Mouse (Mus musculus) small intestine, adult 2 months (tissue): ENCODE data around the gene Stxbp6.

ENCODE experiments used
- CTCF ChIP-seq: fragments of 200-500 bp; IDR thresholded peaks from 2 replicates; pipeline ENCODE4 v1.5.1; 2012; ENCODE audit warnings: low read depth, mild to moderate bottlenecking, control low read depth, inconsistent platforms, low read length, moderate library complexity, mixed read lengths; ENCODE audit not compliant: insufficient replicate concordance, insufficient read length; ENCODE audit errors: extremely low read depth
- POLR2A ChIP-seq: fragments of 200-500 bp; IDR thresholded peaks from 2 replicates; pipeline ENCODE4 v1.6.1; 2012; ENCODE audit warnings: low read depth, mild to moderate bottlenecking, control low read depth, inconsistent platforms, low read length, moderate library complexity

DNA sequence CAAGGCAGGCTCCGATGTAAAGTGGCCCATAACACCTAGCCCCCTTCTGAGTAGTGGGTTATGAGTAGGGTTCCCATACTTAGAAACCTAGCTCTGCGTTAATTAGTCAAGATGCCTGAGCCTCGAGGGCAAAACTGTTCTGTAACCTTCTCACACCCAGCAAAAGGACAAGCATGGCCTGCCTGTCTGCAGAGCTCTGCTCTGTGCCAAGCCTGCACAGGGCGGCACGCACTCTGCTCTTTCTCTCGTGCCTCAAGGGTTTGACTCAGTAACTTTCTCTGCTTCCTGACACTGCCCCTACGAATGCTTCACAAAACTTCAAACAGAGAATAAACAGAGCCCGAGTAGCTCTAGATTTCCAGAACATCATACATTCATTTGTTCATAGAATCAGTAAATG is 135.4 kb downstream of the Stxbp6 start:
- TF ChIP-seq POLR2A (no peak), CTCF (no peak)
